Mouse (Mus musculus) heart, embryonic 10.5 days (tissue): ENCODE results near the gene Olfr108. TPM values are rescaled to one million over a fixed set of nuclear protein-coding genes. Genes with fewer than 3 reads are reported as not detected.

Experiments used
- DNase-seq: peaks from one replicate; pipeline ENCODE4 v3.0.0-alpha.2; 2017; ENCODE audit warnings: low spot score
- H3K27ac ChIP-seq: fragments of 300-500 bp; sonication (generic); 2 replicates; pipeline ENCODE4 v1.5.1; 2016; ENCODE audit warnings: mild to moderate bottlenecking
- H3K27me3 ChIP-seq: fragments of 300-500 bp; sonication (generic); 2 replicates; pipeline ENCODE4 v1.6.1; 2016; ENCODE audit warnings: mild to moderate bottlenecking; ENCODE audit not compliant: poor library complexity, insufficient read depth, severe bottlenecking
- H3K36me3 ChIP-seq: fragments of 300-500 bp; sonication (generic); 2 replicates; pipeline ENCODE4 v1.6.1; 2016; ENCODE audit warnings: mild to moderate bottlenecking, moderate library complexity
- H3K4me1 ChIP-seq: fragments of 300-500 bp; sonication (generic); 2 replicates; pipeline ENCODE4 v1.6.1; 2016; ENCODE audit warnings: mild to moderate bottlenecking
- H3K4me3 ChIP-seq: fragments of 300-500 bp; sonication (generic); 2 replicates; pipeline ENCODE4 v1.5.1; 2016; ENCODE audit warnings: mild to moderate bottlenecking, moderate library complexity
- H3K9me3 ChIP-seq: fragments of 300-500 bp; sonication (generic); 2 replicates; pipeline ENCODE4 v1.6.1; 2016; ENCODE audit warnings: mild to moderate bottlenecking, moderate library complexity
- WGBS: fragments of 180-500 bp; shearing (Covaris S2); methylation state at CpG from one replicate; pipeline ENCODE4 v1.1.7; 2016; 5-methylcytosine and 5-hydroxymethylcytosine counted together
- polyA plus RNA-seq: library from polyadenylated mRNA; unstranded; fragments of >200 nt; fragmentation: Nextera tagmentation; extraction: Ambion mirVana; gene quantifications from 2 replicates; pipeline ENCODE4 v1.2.1, GENCODE M21; 2016

The Olfr108 gene
- not detected in 2 replicates for polyA plus RNA-seq

GRCm38 (mm10) chr17:37445180-37445579 lies at the start of gene Olfr108:
Gene Olfr108, plus strand, starts transcription at chr17:37445480.
- Histone ChIP-seq H3K4me3 (no peak within 1 kb of the TSS), H3K36me3 (no peaks in the 10 kb centered on the region), H3K4me1 (no peaks in the 10 kb centered on the region), H3K27ac (no peak within 1 kb of the TSS), H3K27me3 (no peaks in the 10 kb centered on the region), H3K9me3 (no peaks in the 10 kb centered on the region)
- WGBS = 95% methylated on average over 1 of the region's 1 CpGs
- no peak for DNase-seq

- Histone ChIP-seq H3K9me3 (no peaks in the 10 kb centered on the region), H3K4me1 (no peaks in the 10 kb centered on the region), H3K36me3 (no peaks in the 10 kb centered on the region), H3K27ac (no peak within 1 kb of the TSS), H3K4me3 (no peak within 1 kb of the TSS), H3K27me3 (no peaks in the 10 kb centered on the region)
- DNase-seq = no peak
- WGBS = 72% methylated on average over 3 of the region's 3 CpGs
Observed at GRCm38 (mm10) chr17:37398926-37399325, 46.4 kb upstream of the Olfr108 start, which contains the start of gene Olfr107. Gene Olfr107, plus strand, starts transcription at chr17:37399226.

- no peak overlapping the region for H3K27ac ChIP-seq
Observed at GRCm38 (mm10) chr17:37413380-37413779, 31.9 kb upstream of the Olfr108 start.

GRCm38 (mm10) chr17:37458616-37459015 lies 13.3 kb downstream of the Olfr108 start, which contains the start of gene Olfr109:
Gene Olfr109, plus strand, starts transcription at chr17:37458916.
- Histone ChIP-seq H3K4me1 (no peaks in the 10 kb centered on the region), H3K9me3 (no peaks in the 10 kb centered on the region), H3K36me3 (no peaks in the 10 kb centered on the region), H3K27me3 (no peaks in the 10 kb centered on the region), H3K4me3 (no peak within 1 kb of the TSS), H3K27ac (no peak within 1 kb of the TSS)
- DNase-seq = no peak
- WGBS = 82% methylated on average over 1 of the region's 1 CpGs

More at GRCm38 (mm10) chr17:37413380-37413779, 31.9 kb upstream of the Olfr108 start:
- no peaks in the 10 kb centered on the region for H3K36me3 ChIP-seq
- H3K4me3 ChIP-seq = no peak overlapping the region
- no peaks in the 10 kb centered on the region for H3K27me3 ChIP-seq
- no peak for DNase-seq
- peaks cover 8% of the 10 kb centered on the region for H3K9me3 ChIP-seq
- H3K4me1 ChIP-seq = no peaks in the 10 kb centered on the region

GRCm38 (mm10) chr17:37483452-37483851 lies 38.2 kb downstream of the Olfr108 start, which contains the start of gene H2-M2:
Gene H2-M2, minus strand, starts transcription at chr17:37483552.
- Histone ChIP-seq H3K36me3 (no peaks in the 10 kb centered on the region), H3K9me3 (no peaks in the 10 kb centered on the region), H3K4me1 (no peaks in the 10 kb centered on the region), H3K4me3 (no peak within 1 kb of the TSS), H3K27me3 (no peaks in the 10 kb centered on the region), H3K27ac (no peak within 1 kb of the TSS)
- DNase-seq = no peak
- WGBS = 68% methylated on average over 2 of the region's 2 CpGs

GRCm38 (mm10) chr17:37491930-37492518 lies 46.7 kb downstream of the Olfr108 start, which contains the start of gene Olfr110:
Gene Olfr110, plus strand, starts transcription at chr17:37492468.
- Histone ChIP-seq H3K4me3 (no peak within 1 kb of the TSS), H3K27me3 (no peaks in the 10 kb centered on the region), H3K9me3 (no peaks in the 10 kb centered on the region), H3K4me1 (no peaks in the 10 kb centered on the region), H3K27ac (no peak within 1 kb of the TSS), H3K36me3 (no peaks in the 10 kb centered on the region)
- no peak for DNase-seq
- WGBS = 38% methylated on average over 1 of the region's 1 CpGs

Other genes with a start within 250 kb of the Olfr108 start
- gene Olfr94, start 244.5 kb upstream of the Olfr108 start, polyA plus RNA-seq = not detected in 2 replicates
- not detected in 2 replicates for gene Olfr95, start 232.4 kb upstream of the Olfr108 start, polyA plus RNA-seq
- not detected in 2 replicates for gene Olfr96, start 225.3 kb upstream of the Olfr108 start, polyA plus RNA-seq
- gene Olfr97, start 208.2 kb upstream of the Olfr108 start, polyA plus RNA-seq = not detected in 2 replicates
- not detected in 2 replicates for gene Olfr98, start 181.7 kb upstream of the Olfr108 start, polyA plus RNA-seq
- 1.00 and 1.7 TPM in 2 replicates for gene H2-M3, start 175.3 kb upstream of the Olfr108 start, polyA plus RNA-seq
- 0.09 TPM in 1 of 2 replicates, not detected in the other for gene Olfr99, start 162.0 kb upstream of the Olfr108 start, polyA plus RNA-seq
- gene Olfr101, start 141.2 kb upstream of the Olfr108 start, polyA plus RNA-seq = not detected in 2 replicates
- not detected in 2 replicates for gene Olfr102, start 128.4 kb upstream of the Olfr108 start, polyA plus RNA-seq
- not detected in 2 replicates for gene Olfr103, start 105.8 kb upstream of the Olfr108 start, polyA plus RNA-seq
- not detected in 2 replicates for gene Olfr104-ps, start 85.9 kb upstream of the Olfr108 start, polyA plus RNA-seq
- not detected in 2 replicates for gene Olfr105-ps, start 66.4 kb upstream of the Olfr108 start, polyA plus RNA-seq
- gene Olfr106-ps, start 55.1 kb upstream of the Olfr108 start, polyA plus RNA-seq = not detected in 2 replicates
- gene Olfr107, start 46.3 kb upstream of the Olfr108 start, polyA plus RNA-seq = not detected in 2 replicates
- gene Olfr109, start 13.4 kb downstream of the Olfr108 start, polyA plus RNA-seq = not detected in 2 replicates
- not detected in 2 replicates for gene H2-M2, start 38.1 kb downstream of the Olfr108 start, polyA plus RNA-seq
- not detected in 2 replicates for gene Olfr110, start 47.0 kb downstream of the Olfr108 start, polyA plus RNA-seq
- gene Olfr111, start 62.5 kb downstream of the Olfr108 start, polyA plus RNA-seq = not detected in 2 replicates
- gene Olfr112, start 124.0 kb downstream of the Olfr108 start, polyA plus RNA-seq = not detected in 2 replicates
- not detected in 2 replicates for gene Olfr113, start 132.2 kb downstream of the Olfr108 start, polyA plus RNA-seq
- not detected in 2 replicates for gene Olfr114, start 147.3 kb downstream of the Olfr108 start, polyA plus RNA-seq
- not detected in 2 replicates for gene Olfr115, start 181.6 kb downstream of the Olfr108 start, polyA plus RNA-seq
- gene Olfr116, start 181.7 kb downstream of the Olfr108 start, polyA plus RNA-seq = not detected in 2 replicates
- not detected in 2 replicates for gene Olfr117, start 218.3 kb downstream of the Olfr108 start, polyA plus RNA-seq
- gene Olfr118, start 221.5 kb downstream of the Olfr108 start, polyA plus RNA-seq = not detected in 2 replicates